Mouse (Mus musculus) heart, embryonic 11.5 days (tissue): ENCODE measurements around the gene Etfa. TPM values are rescaled to one million over a fixed set of nuclear protein-coding genes. Genes with fewer than 3 reads are reported as not detected.

Experiments
- ATAC-seq: fragments of 200-750 bp; cut with Nextera tagmentation; replicated peaks from 2 replicates; pipeline ENCODE4 v1.8.0; 2017; ENCODE audit warnings: moderate library complexity; ENCODE audit not compliant: insufficient number of reproducible peaks, low FRiP score, low TSS enrichment
- H3K27ac ChIP-seq: fragments of 300-500 bp; sonication (generic); 2 replicates; pipeline ENCODE4 v1.5.1; 2014; ENCODE audit warnings: mild to moderate bottlenecking, low read depth, low read length
- H3K27me3 ChIP-seq: fragments of 300-500 bp; sonication (generic); 2 replicates; pipeline ENCODE4 v1.6.1; 2014; ENCODE audit warnings: mild to moderate bottlenecking, low read length, mixed read lengths; ENCODE audit not compliant: control insufficient read depth, insufficient read depth
- H3K36me3 ChIP-seq: fragments of 300-500 bp; sonication (generic); 2 replicates; pipeline ENCODE4 v1.6.1; 2014; ENCODE audit warnings: mild to moderate bottlenecking, low read length, moderate library complexity, mixed read lengths; ENCODE audit not compliant: control insufficient read depth, insufficient read depth
- H3K4me1 ChIP-seq: fragments of 300-500 bp; sonication (generic); 2 replicates; pipeline ENCODE4 v1.6.1; 2014; ENCODE audit warnings: low read length; ENCODE audit not compliant: control insufficient read depth, insufficient read depth
- H3K4me2 ChIP-seq: fragments of 300-500 bp; sonication (generic); 2 replicates; pipeline ENCODE4 v1.6.1; 2014; ENCODE audit warnings: mild to moderate bottlenecking, moderate library complexity
- H3K4me3 ChIP-seq: fragments of 300-500 bp; sonication (generic); 2 replicates; pipeline ENCODE4 v1.5.1; 2014; ENCODE audit warnings: low read depth, low read length
- H3K9ac ChIP-seq: fragments of 300-500 bp; sonication (generic); 2 replicates; pipeline ENCODE4 v1.6.1; 2014; ENCODE audit warnings: mild to moderate bottlenecking, low read depth, low read length, moderate library complexity
- H3K9me3 ChIP-seq: fragments of 300-500 bp; sonication (generic); replicated peaks from 2 replicates; pipeline ENCODE4 v1.6.1; 2016; ENCODE audit warnings: low read length; ENCODE audit not compliant: control insufficient read depth
- WGBS: fragments of 180-500 bp; shearing (Covaris S2); extraction: QIAGEN DNeasy Blood & Tissue Kit; methylation state at CpG from one replicate; pipeline ENCODE4 v1.1.7; 2014; ENCODE audit not compliant: insufficient replicate concordance; 5-methylcytosine and 5-hydroxymethylcytosine counted together
- polyA plus RNA-seq: library from polyadenylated mRNA; unstranded; fragments of >200 nt; fragmentation: Nextera tagmentation; extraction: Ambion mirVana; gene quantifications from 2 replicates; pipeline ENCODE4 v1.2.1, GENCODE M21; 2014

Gene Etfa
- polyA plus RNA-seq, 1 experiment from 2014 or later = 283 TPM

- H3K9me3 ChIP-seq = no peaks in the 10 kb centered on the region
- H3K4me3 ChIP-seq = peak overlapping the region; percentile 40
- peaks cover 90% of the 10 kb centered on the region for H3K27me3 ChIP-seq
- 0 out of 2 replicates have a peak overlapping the region, but pooled peaks have one; percentile 43 for H3K9ac ChIP-seq
- no peak overlapping the region for H3K27ac ChIP-seq
- WGBS = under 1% methylated on average over 46 of the region's 46 CpGs
- ATAC-seq = no peak
- no peaks in the 10 kb centered on the region for H3K36me3 ChIP-seq
- peaks cover 29% of the 10 kb centered on the region for H3K4me1 ChIP-seq
- peak overlapping the region; percentile 59 for H3K4me2 ChIP-seq
Observed at GRCm38 (mm10) chr9:55543703-55544401, 31.8 kb upstream of the Etfa start.

GRCm38 (mm10) chr9:55543336-55543702 lies 31.3 kb upstream of the Etfa start:
- H3K9me3 ChIP-seq = no peaks in the 10 kb centered on the region
- no peak for ATAC-seq
- H3K36me3 ChIP-seq = no peaks in the 10 kb centered on the region
- 5% methylated on average over 8 of the region's 8 CpGs for WGBS
- H3K4me2 ChIP-seq = peak overlapping the region; percentile 9; the same call in 1 of the 2 replicates
- peaks cover 90% of the 10 kb centered on the region for H3K27me3 ChIP-seq
- H3K4me1 ChIP-seq = peaks cover 33% of the 10 kb centered on the region
- no peak overlapping the region; the same call in 1 of the 2 replicates for H3K4me3 ChIP-seq
- no peak overlapping the region for H3K9ac ChIP-seq
- H3K27ac ChIP-seq = no peak overlapping the region

GRCm38 (mm10) chr9:55542366-55543325 lies 30.6 kb upstream of the Etfa start:
- no peak overlapping the region for H3K27ac ChIP-seq
- no peak overlapping the region for H3K9ac ChIP-seq
- no peaks in the 10 kb centered on the region for H3K9me3 ChIP-seq
- peak overlapping the region; percentile 82 for H3K4me2 ChIP-seq
- no peak for ATAC-seq
- 1% methylated on average over 58 of the region's 59 CpGs for WGBS
- H3K27me3 ChIP-seq = peaks cover 88% of the 10 kb centered on the region
- peak overlapping the region; percentile 48 for H3K4me3 ChIP-seq
- H3K4me1 ChIP-seq = peaks cover 33% of the 10 kb centered on the region
- no peaks in the 10 kb centered on the region for H3K36me3 ChIP-seq

GRCm38 (mm10) chr9:55541681-55542365 lies 29.8 kb upstream of the Etfa start:
- H3K9me3 ChIP-seq = no peaks in the 10 kb centered on the region
- peak overlapping the region; percentile 82 for H3K4me2 ChIP-seq
- peaks cover 81% of the 10 kb centered on the region for H3K27me3 ChIP-seq
- H3K36me3 ChIP-seq = no peaks in the 10 kb centered on the region
- H3K4me1 ChIP-seq = peaks cover 33% of the 10 kb centered on the region
- WGBS = under 1% methylated on average over 59 of the region's 59 CpGs
- H3K4me3 ChIP-seq = peak overlapping the region; percentile 48
- no peak overlapping the region for H3K27ac ChIP-seq
- no peak for ATAC-seq
- H3K9ac ChIP-seq = 0 out of 2 replicates have a peak overlapping the region, but pooled peaks have one; percentile 52

GRCm38 (mm10) chr9:55540888-55541287 lies 28.8 kb upstream of the Etfa start:
- H3K4me2 ChIP-seq = peak overlapping the region; percentile 82
- H3K27ac ChIP-seq = no peak overlapping the region
- H3K4me1 ChIP-seq = peaks cover 27% of the 10 kb centered on the region
- ATAC-seq = peak; percentile 87
- no peaks in the 10 kb centered on the region for H3K9me3 ChIP-seq
- H3K36me3 ChIP-seq = no peaks in the 10 kb centered on the region
- 0 out of 2 replicates have a peak overlapping the region, but pooled peaks have one; percentile 23 for H3K9ac ChIP-seq
- peak overlapping the region; percentile 48 for H3K4me3 ChIP-seq
- under 1% methylated on average over 28 of the region's 28 CpGs for WGBS
- H3K27me3 ChIP-seq = peaks cover 71% of the 10 kb centered on the region

GRCm38 (mm10) chr9:55540391-55540770 lies 28.3 kb upstream of the Etfa start:
- Histone ChIP-seq H3K4me1 (peaks cover 26% of the 10 kb centered on the region), H3K27me3 (peaks cover 66% of the 10 kb centered on the region), H3K36me3 (no peaks in the 10 kb centered on the region), H3K4me2 (peak overlapping the region; percentile 82), H3K9me3 (no peaks in the 10 kb centered on the region), H3K27ac (no peak overlapping the region), H3K4me3 (peak overlapping the region; percentile 48), H3K9ac (0 out of 2 replicates have a peak overlapping the region, but pooled peaks have one; percentile 23)
- WGBS = under 1% methylated on average over 12 of the region's 12 CpGs
- no peak for ATAC-seq

GRCm38 (mm10) chr9:55539661-55540390 lies 27.8 kb upstream of the Etfa start:
- H3K27me3 ChIP-seq = peaks cover 61% of the 10 kb centered on the region
- H3K4me3 ChIP-seq = peak overlapping the region; percentile 48
- H3K9me3 ChIP-seq = no peaks in the 10 kb centered on the region
- 2% methylated on average over 31 of the region's 31 CpGs for WGBS
- no peak overlapping the region for H3K27ac ChIP-seq
- no peak overlapping the region for H3K9ac ChIP-seq
- ATAC-seq = no peak
- peaks cover 21% of the 10 kb centered on the region for H3K4me1 ChIP-seq
- H3K36me3 ChIP-seq = no peaks in the 10 kb centered on the region
- peak overlapping the region; percentile 82 for H3K4me2 ChIP-seq

- Histone ChIP-seq H3K36me3 (no peaks in the 10 kb centered on the region), H3K27ac (no peak overlapping the region), H3K9ac (no peak overlapping the region), H3K27me3 (peaks cover 53% of the 10 kb centered on the region), H3K9me3 (no peaks in the 10 kb centered on the region), H3K4me2 (no peak overlapping the region), H3K4me3 (no peak overlapping the region), H3K4me1 (peaks cover 15% of the 10 kb centered on the region)
- 14% methylated on average over 1 of the region's 1 CpGs for WGBS
- no peak for ATAC-seq
Observed at GRCm38 (mm10) chr9:55539006-55539405, 27.0 kb upstream of the Etfa start.
